Mouse (Mus musculus) neural tube, embryonic 11.5 days (tissue): Measurements from ENCODE around the gene Lrrc20. TPM values are rescaled to one million over a fixed set of nuclear protein-coding genes. Genes with fewer than 3 reads are reported as not detected.
"Not testable (repeated sequence)": the region's sequence is repeated elsewhere in the genome, so short reads cannot be mapped to it uniquely, and the experiment has no call there.

Experiments
- ATAC-seq: fragments of 200-750 bp; cut with Nextera tagmentation; 2 replicates; pipeline ENCODE4 v1.8.0; 2017; ENCODE audit warnings: moderate number of reproducible peaks, mild to moderate bottlenecking, moderate TSS enrichment, moderate library complexity; ENCODE audit not compliant: insufficient read depth, low FRiP score, low TSS enrichment
- DNase-seq: peaks from one replicate; pipeline ENCODE4 v3.0.0-alpha.2; 2015; ENCODE audit warnings: low spot score
- H3K27ac ChIP-seq: fragments of 300-500 bp; sonication (generic); 2 replicates; pipeline ENCODE4 v1.5.1; 2014; ENCODE audit warnings: low read depth, mild to moderate bottlenecking, low read length
- H3K27me3 ChIP-seq: fragments of 300-500 bp; sonication (generic); 2 replicates; pipeline ENCODE4 v1.6.1; 2014; ENCODE audit warnings: mild to moderate bottlenecking, low read length, mixed read lengths; ENCODE audit not compliant: control insufficient read depth, insufficient read depth
- H3K36me3 ChIP-seq: fragments of 300-500 bp; sonication (generic); 2 replicates; pipeline ENCODE4 v1.6.1; 2014; ENCODE audit warnings: mild to moderate bottlenecking, low read length, moderate library complexity, mixed read lengths; ENCODE audit not compliant: control insufficient read depth, insufficient read depth
- H3K4me1 ChIP-seq: fragments of 300-500 bp; sonication (generic); 2 replicates; pipeline ENCODE4 v1.6.1; 2014; ENCODE audit warnings: low read length, mixed read lengths; ENCODE audit not compliant: control insufficient read depth, insufficient read depth
- H3K4me2 ChIP-seq: fragments of 300-500 bp; sonication (generic); 2 replicates; pipeline ENCODE4 v1.6.1; 2014; ENCODE audit warnings: low read depth, mild to moderate bottlenecking, moderate library complexity
- H3K4me3 ChIP-seq: fragments of 300-500 bp; sonication (generic); 2 replicates; pipeline ENCODE4 v1.5.1; 2014; ENCODE audit warnings: low read depth, low read length
- H3K9ac ChIP-seq: fragments of 300-500 bp; sonication (generic); 2 replicates; pipeline ENCODE4 v1.6.1; 2014; ENCODE audit warnings: mild to moderate bottlenecking, low read length
- H3K9me3 ChIP-seq: fragments of 300-500 bp; sonication (generic); 2 replicates; pipeline ENCODE4 v1.6.1; 2016; ENCODE audit warnings: low read length; ENCODE audit not compliant: control insufficient read depth
- WGBS: fragments of 180-500 bp; shearing (Covaris S2); extraction: QIAGEN DNeasy Blood & Tissue Kit; methylation state at CpG from one replicate; pipeline ENCODE4 v1.1.7; 2014; 5-methylcytosine and 5-hydroxymethylcytosine counted together
- polyA plus RNA-seq: library from polyadenylated mRNA; unstranded; fragments of >200 nt; fragmentation: Nextera tagmentation; extraction: Ambion mirVana; gene quantifications from 2 replicates; pipeline ENCODE4 v1.2.1, GENCODE M21; 2014

The Lrrc20 gene
- polyA plus RNA-seq, 1 experiment from 2014 or later = 10.3 TPM

GRCm38 (mm10) chr10:61602283-61603033 lies 126.9 kb downstream of the Lrrc20 start:
- ATAC-seq (no peak), DNase-seq (peak; percentile 82)
- no peaks in the 10 kb centered on the region for H3K27me3 ChIP-seq
- no peak overlapping the region for H3K9ac ChIP-seq
- no peaks in the 10 kb centered on the region; the same call in 1 of the 2 replicates for H3K9me3 ChIP-seq
- no peak overlapping the region for H3K27ac ChIP-seq
- WGBS = 16% methylated on average over 14 of the region's 14 CpGs
- no peak overlapping the region for H3K4me3 ChIP-seq
- no peaks in the 10 kb centered on the region for H3K4me1 ChIP-seq
- H3K4me2 ChIP-seq = peak overlapping the region; percentile 23; the same call in 1 of the 2 replicates
- no peaks in the 10 kb centered on the region for H3K36me3 ChIP-seq

GRCm38 (mm10) chr10:61604376-61605065 lies 128.9 kb downstream of the Lrrc20 start:
- no peaks in the 10 kb centered on the region for H3K4me1 ChIP-seq
- 66% methylated on average over 10 of the region's 10 CpGs for WGBS
- H3K4me2 ChIP-seq = no peak overlapping the region
- no peak overlapping the region for H3K9ac ChIP-seq
- no peaks in the 10 kb centered on the region for H3K27me3 ChIP-seq
- no peak overlapping the region for H3K27ac ChIP-seq
- ATAC-seq (no peak), DNase-seq (no peak)
- no peaks in the 10 kb centered on the region for H3K36me3 ChIP-seq
- no peaks in the 10 kb centered on the region; the same call in 1 of the 2 replicates for H3K9me3 ChIP-seq
- H3K4me3 ChIP-seq = no peak overlapping the region

- H3K36me3 ChIP-seq, H3K9ac ChIP-seq, DNase-seq, H3K9me3 ChIP-seq, ATAC-seq, H3K4me2 ChIP-seq, H3K27ac ChIP-seq, H3K4me3 ChIP-seq, H3K27me3 ChIP-seq, H3K4me1 ChIP-seq: not testable (repeated sequence)
- 66% methylated on average over 11 of the region's 11 CpGs for WGBS
These were observed 129.8 kb downstream of the Lrrc20 start for GRCm38 (mm10) chr10:61605381-61605780.

- H3K4me2 ChIP-seq = no peak overlapping the region
- H3K27ac ChIP-seq = no peak overlapping the region
- H3K4me3 ChIP-seq = no peak overlapping the region
- H3K9ac ChIP-seq = no peak overlapping the region
- H3K4me1 ChIP-seq = no peaks in the 10 kb centered on the region
- WGBS = 20% methylated on average over 8 of the region's 8 CpGs
- no peaks in the 10 kb centered on the region; the same call in 1 of the 2 replicates for H3K9me3 ChIP-seq
- no peak for ATAC-seq
- peak; percentile 83 for DNase-seq
- H3K36me3 ChIP-seq = no peaks in the 10 kb centered on the region
- no peaks in the 10 kb centered on the region for H3K27me3 ChIP-seq
These were observed 130.2 kb downstream of the Lrrc20 start for GRCm38 (mm10) chr10:61605851-61606250.

GRCm38 (mm10) chr10:61608233-61608632 lies 132.6 kb downstream of the Lrrc20 start:
- ATAC-seq (no peak), DNase-seq (no peak)
- Histone ChIP-seq H3K9me3 (no peaks in the 10 kb centered on the region), H3K36me3 (no peaks in the 10 kb centered on the region), H3K4me3 (no peak overlapping the region), H3K27me3 (no peaks in the 10 kb centered on the region), H3K4me2 (no peak overlapping the region), H3K9ac (no peak overlapping the region), H3K27ac (no peak overlapping the region), H3K4me1 (no peaks in the 10 kb centered on the region)

GRCm38 (mm10) chr10:61610650-61611235 lies 135.1 kb downstream of the Lrrc20 start:
- ATAC-seq = no peak
- no peaks in the 10 kb centered on the region for H3K27me3 ChIP-seq
- peak; percentile 41 for DNase-seq
- no peaks in the 10 kb centered on the region for H3K9me3 ChIP-seq
- H3K4me3 ChIP-seq = no peak overlapping the region
- H3K4me2 ChIP-seq = no peak overlapping the region
- H3K27ac ChIP-seq = no peak overlapping the region
- H3K4me1 ChIP-seq = no peaks in the 10 kb centered on the region
- WGBS = 60% methylated on average over 8 of the region's 8 CpGs
- no peaks in the 10 kb centered on the region for H3K36me3 ChIP-seq
- no peak overlapping the region for H3K9ac ChIP-seq

- Histone ChIP-seq H3K9me3 (no peaks in the 10 kb centered on the region), H3K9ac (no peak overlapping the region), H3K4me2 (no peak overlapping the region), H3K27ac (no peak overlapping the region), H3K4me3 (no peak overlapping the region), H3K27me3 (no peaks in the 10 kb centered on the region), H3K4me1 (no peaks in the 10 kb centered on the region), H3K36me3 (no peaks in the 10 kb centered on the region)
- DNase-seq (no peak), ATAC-seq (no peak)
- 97% methylated on average over 7 of the region's 7 CpGs for WGBS
These were observed 138.7 kb downstream of the Lrrc20 start for GRCm38 (mm10) chr10:61614311-61614710.

- DNase-seq (no peak), ATAC-seq (no peak)
- Histone ChIP-seq H3K9me3 (no peaks in the 10 kb centered on the region), H3K4me1 (no peaks in the 10 kb centered on the region), H3K4me3 (no peak overlapping the region), H3K27me3 (no peaks in the 10 kb centered on the region), H3K36me3 (no peaks in the 10 kb centered on the region), H3K4me2 (no peak overlapping the region), H3K27ac (no peak overlapping the region), H3K9ac (no peak overlapping the region)
- 80% methylated on average over 2 of the region's 2 CpGs for WGBS
These were observed 142.9 kb downstream of the Lrrc20 start for GRCm38 (mm10) chr10:61618528-61618927.
